Mouse (Mus musculus) lung, postnatal 0 days (tissue): ENCODE data around the gene Kif2c.

Experiments
- CTCF ChIP-seq: IDR thresholded peaks from 2 replicates; pipeline ENCODE4 v1.5.1; 2016; ENCODE audit warnings: antibody characterized with exemption, mild to moderate bottlenecking
- EP300 ChIP-seq: IDR thresholded peaks from 2 replicates; pipeline ENCODE4 v1.6.1; 2016; ENCODE audit warnings: antibody characterized with exemption, mild to moderate bottlenecking, control low read depth

GRCm38 (mm10) chr4:117115592-117115991 is 66.8 kb downstream of the Kif2c start:
- TF ChIP-seq CTCF (no peak), EP300 (no peak)
